Mouse (Mus musculus): ENCODE data around the gene Gm28035. TPM values are rescaled to one million over a fixed set of nuclear protein-coding genes. Genes with fewer than 3 reads are reported as not detected.
A peak's percentile ranks its signal among the peaks of the same experiment; 100 is the strongest.

Gene Gm28035
- 0.22 and 0.40 TPM in 2 replicates for polyA plus RNA-seq (2015; fragmentation: Nextera tagmentation; extraction: Ambion mirVana)

DNA sequence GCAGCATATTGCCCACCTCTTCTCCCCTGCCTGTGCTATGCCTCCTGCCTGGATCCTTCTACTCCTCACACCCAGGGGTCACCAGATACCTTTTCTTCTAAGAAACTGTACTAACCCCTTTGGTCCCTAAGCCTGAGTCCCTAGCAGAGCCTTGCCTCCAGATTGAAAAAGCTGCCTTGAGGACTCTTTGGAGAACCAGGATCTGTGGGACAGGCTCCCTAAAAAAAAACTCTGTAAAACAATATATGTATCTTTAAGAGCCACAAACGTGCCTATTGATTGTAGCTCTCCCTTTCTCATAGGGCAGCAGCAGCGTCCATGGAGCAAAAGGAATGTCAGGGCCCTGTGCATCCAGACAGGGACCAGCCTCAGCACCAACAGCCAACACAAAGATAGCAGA is at the start of gene Gm28035:
TSS of gene Gm28035 (plus strand) at position 301 of the 400 bp plus-strand sequence.
- peaks cover 47% of the 10 kb centered on the region for H3K4me1 ChIP-seq (ENCODE audit: control insufficient read depth, insufficient read depth, low read length)
- peak within 1 kb of the TSS; percentile 95 for H3K27ac ChIP-seq (ENCODE audit: low read length)
- H3K9ac ChIP-seq (ENCODE audit: low read length), result peak within 1 kb of the TSS; percentile 96
- no peaks in the 10 kb centered on the region for H3K27me3 ChIP-seq (ENCODE audit: control insufficient read depth, insufficient read depth, low read length)
- 47% methylated on average over 2 of the region's 2 CpGs for WGBS
- no peak for ATAC-seq (replicated peaks; ENCODE audit: extremely low read depth, insufficient read depth, low FRiP score)
- H3K4me2 ChIP-seq (ENCODE audit: low read depth, low read length), result peak within 1 kb of the TSS; percentile 83
- no peaks in the 10 kb centered on the region for H3K9me3 ChIP-seq (replicated peaks; ENCODE audit: control insufficient read depth, low read length)
- H3K36me3 ChIP-seq (ENCODE audit: control insufficient read depth, insufficient read depth), result peaks cover 11% of the 10 kb centered on the region
- H3K4me3 ChIP-seq (ENCODE audit: low read length), result peak within 1 kb of the TSS; percentile 95

DNA sequence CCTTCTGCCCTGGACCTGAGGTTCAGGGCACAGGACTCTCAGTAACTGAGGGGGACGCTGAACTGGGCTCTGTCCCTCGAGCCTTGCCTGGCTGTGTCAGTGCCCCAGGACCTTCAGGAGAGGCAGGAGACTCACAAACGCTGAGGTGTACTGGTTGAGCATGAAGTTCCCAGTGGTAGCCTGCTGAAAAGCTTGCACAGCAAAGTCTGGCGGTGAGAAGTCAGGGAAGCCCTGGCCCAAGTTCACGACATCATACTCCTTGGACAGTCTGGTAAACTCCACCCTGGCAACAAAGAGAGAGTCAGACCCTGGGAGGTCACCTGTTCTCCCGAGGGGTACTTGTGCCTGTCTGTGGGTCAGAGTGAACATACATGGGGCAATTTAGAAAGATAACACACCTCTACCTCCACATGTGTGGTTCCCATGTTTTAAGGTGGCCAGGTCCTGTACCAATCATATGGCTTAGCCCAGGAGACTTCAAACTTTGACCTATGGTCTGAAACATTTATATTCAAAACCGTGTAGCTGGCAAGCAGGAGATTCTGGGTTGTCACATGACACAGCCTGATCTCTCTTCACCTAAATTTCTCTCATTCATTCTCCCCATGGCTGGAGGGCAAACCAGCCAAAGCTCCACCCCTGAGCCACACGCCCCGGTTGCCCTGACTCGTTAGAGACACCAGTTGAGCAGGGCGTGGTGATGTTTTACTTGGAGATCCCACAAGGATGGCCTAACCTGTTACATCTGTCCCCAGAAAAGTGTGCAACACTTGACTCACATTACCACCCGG is 48.4 kb upstream of the Gm28035 start:
- H3K4me3 ChIP-seq (ENCODE audit: low read length), result no peak overlapping the region
- H3K9me3 ChIP-seq (replicated peaks; ENCODE audit: control insufficient read depth, low read length), result no peaks in the 10 kb centered on the region
- H3K4me2 ChIP-seq (ENCODE audit: low read depth, low read length), result no peak overlapping the region
- H3K4me1 ChIP-seq (ENCODE audit: control insufficient read depth, insufficient read depth, low read length), result no peaks in the 10 kb centered on the region
- WGBS, result 82% methylated on average over 12 of the region's 12 CpGs
- no peak overlapping the region for H3K9ac ChIP-seq (ENCODE audit: low read length)
- no peaks in the 10 kb centered on the region for H3K27me3 ChIP-seq (ENCODE audit: control insufficient read depth, insufficient read depth, low read length)
- no peak overlapping the region for H3K27ac ChIP-seq (ENCODE audit: low read length)
- no peak for ATAC-seq (replicated peaks; ENCODE audit: extremely low read depth, insufficient read depth, low FRiP score)
- H3K36me3 ChIP-seq (ENCODE audit: control insufficient read depth, insufficient read depth), result peaks cover 4% of the 10 kb centered on the region

DNA sequence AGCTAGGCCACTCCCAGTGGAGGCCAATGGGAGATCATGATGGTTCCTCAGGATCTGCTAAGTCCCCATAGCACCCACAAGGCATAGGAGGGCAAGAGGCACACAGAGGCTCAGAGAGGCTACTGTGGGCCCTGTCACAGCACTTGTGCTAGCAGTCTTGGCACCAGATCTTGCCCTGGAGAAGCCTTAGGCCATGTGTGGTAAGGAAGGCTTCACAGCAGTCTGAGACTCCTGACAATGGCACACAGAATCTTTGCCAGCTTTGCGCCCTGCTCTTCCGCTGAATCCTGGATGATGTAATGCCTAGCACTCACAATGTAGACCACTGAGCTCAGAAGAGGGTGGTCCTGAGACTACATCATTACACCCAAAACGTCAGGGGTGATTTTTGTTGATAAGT is 45.7 kb upstream of the Gm28035 start:
- H3K4me1 ChIP-seq (ENCODE audit: control insufficient read depth, insufficient read depth, low read length), result peaks cover 3% of the 10 kb centered on the region; the same call in 1 of the 2 replicates
- H3K4me2 ChIP-seq (ENCODE audit: low read depth, low read length), result no peak overlapping the region
- no peak for ATAC-seq (replicated peaks; ENCODE audit: extremely low read depth, insufficient read depth, low FRiP score)
- H3K4me3 ChIP-seq (ENCODE audit: low read length), result no peak overlapping the region
- peaks cover 4% of the 10 kb centered on the region for H3K36me3 ChIP-seq (ENCODE audit: control insufficient read depth, insufficient read depth)
- H3K27ac ChIP-seq (ENCODE audit: low read length), result no peak overlapping the region
- H3K9me3 ChIP-seq (replicated peaks; ENCODE audit: control insufficient read depth, low read length), result no peaks in the 10 kb centered on the region
- no peak overlapping the region for H3K9ac ChIP-seq (ENCODE audit: low read length)
- WGBS, result 73% methylated on average over 3 of the region's 3 CpGs
- no peaks in the 10 kb centered on the region for H3K27me3 ChIP-seq (ENCODE audit: control insufficient read depth, insufficient read depth, low read length)

DNA sequence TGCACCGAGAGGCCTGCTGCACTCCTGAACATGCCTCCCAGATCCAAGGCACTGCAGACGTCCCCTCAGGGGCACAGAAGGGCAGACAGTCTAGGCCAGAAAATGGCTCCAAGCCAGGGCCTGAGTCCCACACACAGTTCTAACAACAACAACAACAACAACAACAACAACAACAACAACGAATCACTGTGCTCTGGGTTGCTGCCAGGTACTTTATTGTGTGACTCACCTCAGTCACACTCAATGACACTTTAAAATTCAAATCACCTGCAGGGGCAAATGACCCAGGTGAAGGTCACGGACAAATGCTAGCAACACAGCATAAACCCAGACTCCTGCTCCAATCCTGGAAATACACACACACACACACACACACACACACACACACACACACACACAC is 42.3 kb upstream of the Gm28035 start:
- ATAC-seq (replicated peaks; ENCODE audit: extremely low read depth, insufficient read depth, low FRiP score), result no peak
- H3K9me3 ChIP-seq (replicated peaks; ENCODE audit: control insufficient read depth, low read length), result no peaks in the 10 kb centered on the region
- H3K36me3 ChIP-seq (ENCODE audit: control insufficient read depth, insufficient read depth), result no peaks in the 10 kb centered on the region
- H3K4me1 ChIP-seq (ENCODE audit: control insufficient read depth, insufficient read depth, low read length), result peaks cover 15% of the 10 kb centered on the region
- peak overlapping the region; percentile 7; the same call in 1 of the 2 replicates for H3K9ac ChIP-seq (ENCODE audit: low read length)
- H3K27ac ChIP-seq (ENCODE audit: low read length), result no peak overlapping the region
- WGBS, result 63% methylated on average over 4 of the region's 4 CpGs
- H3K4me2 ChIP-seq (ENCODE audit: low read depth, low read length), result no peak overlapping the region
- H3K27me3 ChIP-seq (ENCODE audit: control insufficient read depth, insufficient read depth, low read length), result no peaks in the 10 kb centered on the region
- no peak overlapping the region for H3K4me3 ChIP-seq (ENCODE audit: low read length)

- Histone ChIP-seq H3K4me3 (ENCODE audit: low read length) (no peak overlapping the region), H3K9ac (ENCODE audit: low read length) (no peak overlapping the region), H3K27me3 (ENCODE audit: control insufficient read depth, insufficient read depth, low read length) (no peaks in the 10 kb centered on the region), H3K27ac (ENCODE audit: low read length) (0 out of 2 replicates have a peak overlapping the region, but pooled peaks have one; percentile 20), H3K4me1 (ENCODE audit: control insufficient read depth, insufficient read depth, low read length) (peaks cover 23% of the 10 kb centered on the region), H3K36me3 (ENCODE audit: control insufficient read depth, insufficient read depth) (no peaks in the 10 kb centered on the region), H3K4me2 (ENCODE audit: low read depth, low read length) (no peak overlapping the region), H3K9me3 (replicated peaks; ENCODE audit: control insufficient read depth, low read length) (no peaks in the 10 kb centered on the region)
- WGBS, result 40% methylated on average over 1 of the region's 1 CpGs
- ATAC-seq (replicated peaks; ENCODE audit: extremely low read depth, insufficient read depth, low FRiP score), result no peak
Observed at GRCm38 (mm10) chr2:30199984-30200383, 40.4 kb upstream of the Gm28035 start.

- H3K4me3 ChIP-seq (ENCODE audit: low read length), result no peak overlapping the region
- H3K36me3 ChIP-seq (ENCODE audit: control insufficient read depth, insufficient read depth), result no peaks in the 10 kb centered on the region
- H3K9ac ChIP-seq (ENCODE audit: low read length), result no peak overlapping the region
- H3K27ac ChIP-seq (ENCODE audit: low read length), result 0 out of 2 replicates have a peak overlapping the region, but pooled peaks have one; percentile 20
- H3K27me3 ChIP-seq (ENCODE audit: control insufficient read depth, insufficient read depth, low read length), result no peaks in the 10 kb centered on the region
- 37% methylated on average over 5 of the region's 5 CpGs for WGBS
- no peaks in the 10 kb centered on the region for H3K9me3 ChIP-seq (replicated peaks; ENCODE audit: control insufficient read depth, low read length)
- no peak for ATAC-seq (replicated peaks; ENCODE audit: extremely low read depth, insufficient read depth, low FRiP score)
- H3K4me2 ChIP-seq (ENCODE audit: low read depth, low read length), result 0 out of 2 replicates have a peak overlapping the region, but pooled peaks have one; percentile 13
- H3K4me1 ChIP-seq (ENCODE audit: control insufficient read depth, insufficient read depth, low read length), result peaks cover 24% of the 10 kb centered on the region
Observed at GRCm38 (mm10) chr2:30200388-30200925, 39.9 kb upstream of the Gm28035 start.

DNA sequence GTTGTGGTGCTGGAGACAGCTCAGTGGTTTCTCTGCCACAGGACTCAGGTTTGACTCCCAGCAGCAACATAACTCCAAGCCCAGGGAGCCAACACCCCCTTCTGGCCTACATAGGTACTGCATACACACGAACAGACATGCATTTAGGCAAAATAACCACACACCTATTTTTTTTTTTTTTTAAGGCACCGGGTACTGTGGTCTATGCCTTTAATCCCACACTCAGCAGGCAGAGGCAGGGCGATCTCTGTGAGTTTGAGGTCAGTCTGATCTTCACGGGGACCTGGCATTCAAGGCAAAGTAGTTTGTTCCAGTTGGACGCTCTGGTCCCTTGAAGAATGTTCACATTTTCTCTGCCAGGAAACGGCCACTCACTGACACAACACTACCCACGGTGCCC is 36.9 kb upstream of the Gm28035 start:
- H3K36me3 ChIP-seq (ENCODE audit: control insufficient read depth, insufficient read depth), result no peaks in the 10 kb centered on the region
- no peak for ATAC-seq (replicated peaks; ENCODE audit: extremely low read depth, insufficient read depth, low FRiP score)
- 75% methylated on average over 7 of the region's 7 CpGs for WGBS
- no peak overlapping the region for H3K27ac ChIP-seq (ENCODE audit: low read length)
- no peaks in the 10 kb centered on the region for H3K9me3 ChIP-seq (replicated peaks; ENCODE audit: control insufficient read depth, low read length)
- H3K4me3 ChIP-seq (ENCODE audit: low read length), result no peak overlapping the region
- no peak overlapping the region for H3K9ac ChIP-seq (ENCODE audit: low read length)
- H3K27me3 ChIP-seq (ENCODE audit: control insufficient read depth, insufficient read depth, low read length), result no peaks in the 10 kb centered on the region
- H3K4me1 ChIP-seq (ENCODE audit: control insufficient read depth, insufficient read depth, low read length), result peaks cover 28% of the 10 kb centered on the region
- no peak overlapping the region for H3K4me2 ChIP-seq (ENCODE audit: low read depth, low read length)

DNA sequence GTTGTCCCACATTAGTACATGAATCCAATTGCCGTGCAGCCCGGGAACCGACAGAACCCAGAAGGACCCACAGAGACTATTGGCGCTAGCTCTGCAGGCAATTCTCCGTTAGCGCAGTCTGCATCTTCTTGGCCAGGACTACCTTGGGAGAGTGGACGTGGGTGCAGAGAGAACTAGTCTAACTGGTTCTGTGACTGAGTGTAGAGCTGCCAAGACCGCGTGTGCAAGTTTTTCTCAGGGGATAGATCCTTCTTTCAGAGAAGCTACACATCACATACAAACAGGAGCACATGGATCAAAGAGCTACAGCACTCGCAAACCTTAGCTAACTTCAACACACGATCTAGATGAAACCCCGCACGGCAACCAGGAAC is 35.1 kb upstream of the Gm28035 start:
- peaks cover 23% of the 10 kb centered on the region for H3K4me1 ChIP-seq (ENCODE audit: control insufficient read depth, insufficient read depth, low read length)
- peak overlapping the region; percentile 90 for H3K4me2 ChIP-seq (ENCODE audit: low read depth, low read length)
- H3K27ac ChIP-seq (ENCODE audit: low read length), result peak overlapping the region; percentile 91
- peak overlapping the region; percentile 79 for H3K4me3 ChIP-seq (ENCODE audit: low read length)
- no peaks in the 10 kb centered on the region for H3K36me3 ChIP-seq (ENCODE audit: control insufficient read depth, insufficient read depth)
- H3K9me3 ChIP-seq (replicated peaks; ENCODE audit: control insufficient read depth, low read length), result no peaks in the 10 kb centered on the region
- ATAC-seq (replicated peaks; ENCODE audit: extremely low read depth, insufficient read depth, low FRiP score), result peak; percentile 41
- H3K27me3 ChIP-seq (ENCODE audit: control insufficient read depth, insufficient read depth, low read length), result no peaks in the 10 kb centered on the region
- peak overlapping the region; percentile 81 for H3K9ac ChIP-seq (ENCODE audit: low read length)
- WGBS, result under 1% methylated on average over 13 of the region's 13 CpGs

DNA sequence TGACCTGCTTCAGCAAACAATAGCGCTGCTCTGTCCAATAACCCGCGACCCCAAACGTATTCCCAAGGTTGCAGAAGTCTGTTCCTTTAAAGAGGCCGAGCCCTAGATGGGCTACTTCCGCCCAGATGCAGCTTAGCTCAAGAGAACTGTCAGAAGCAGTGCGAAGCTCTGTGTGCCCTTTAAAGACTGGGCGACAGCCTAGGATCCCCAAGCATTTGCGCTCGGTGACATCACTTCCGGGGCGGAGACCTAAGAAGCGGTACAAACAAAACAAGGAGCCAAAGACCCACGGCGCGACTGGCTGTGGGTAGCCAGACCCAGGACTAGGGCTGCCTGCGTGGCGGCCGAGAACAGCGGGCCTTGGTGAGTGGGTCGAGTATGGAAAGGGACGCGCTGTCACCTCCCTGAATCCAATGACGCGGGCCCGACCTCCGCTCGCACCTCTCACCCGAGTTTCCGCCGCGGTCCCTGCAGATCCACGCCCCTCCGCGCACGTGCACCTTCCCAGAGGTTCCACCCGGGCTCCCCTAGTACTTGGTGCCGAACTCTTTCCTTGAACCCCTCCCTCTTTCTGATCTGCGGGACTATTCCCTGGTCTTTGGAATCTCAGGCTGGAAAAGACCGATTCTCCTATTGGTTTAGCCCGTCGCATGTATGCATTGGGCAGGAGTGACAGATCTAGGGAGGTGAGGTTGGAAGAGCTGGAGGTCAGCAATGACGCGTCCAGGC is 34.6 kb upstream of the Gm28035 start, which contains the start of gene Kyat1:
TSS of gene Kyat1 (minus strand) at position 219 of the 729 bp plus-strand sequence.
- H3K9ac ChIP-seq (ENCODE audit: low read length), result peak within 1 kb of the TSS; percentile 81
- peak; percentile 98 for ATAC-seq (replicated peaks; ENCODE audit: extremely low read depth, insufficient read depth, low FRiP score)
- H3K4me1 ChIP-seq (ENCODE audit: control insufficient read depth, insufficient read depth, low read length), result peaks cover 17% of the 10 kb centered on the region
- WGBS, result under 1% methylated on average over 44 of the region's 44 CpGs
- H3K36me3 ChIP-seq (ENCODE audit: control insufficient read depth, insufficient read depth), result no peaks in the 10 kb centered on the region
- H3K9me3 ChIP-seq (replicated peaks; ENCODE audit: control insufficient read depth, low read length), result no peaks in the 10 kb centered on the region
- H3K27me3 ChIP-seq (ENCODE audit: control insufficient read depth, insufficient read depth, low read length), result no peaks in the 10 kb centered on the region
- H3K4me2 ChIP-seq (ENCODE audit: low read depth, low read length), result peak within 1 kb of the TSS; percentile 90
- H3K4me3 ChIP-seq (ENCODE audit: low read length), result peak within 1 kb of the TSS; percentile 79
- peak within 1 kb of the TSS; percentile 91 for H3K27ac ChIP-seq (ENCODE audit: low read length)

All from heart, embryonic 16.5 days (tissue).